Mouse (Mus musculus): ENCODE data around the gene Slc35e3. TPM values are rescaled to one million over a fixed set of nuclear protein-coding genes. Genes with fewer than 3 reads are reported as not detected.

The Slc35e3 gene
- total RNA-seq, 2 experiments from 2014 or later, result 7.8 to 8.2 TPM

DNA sequence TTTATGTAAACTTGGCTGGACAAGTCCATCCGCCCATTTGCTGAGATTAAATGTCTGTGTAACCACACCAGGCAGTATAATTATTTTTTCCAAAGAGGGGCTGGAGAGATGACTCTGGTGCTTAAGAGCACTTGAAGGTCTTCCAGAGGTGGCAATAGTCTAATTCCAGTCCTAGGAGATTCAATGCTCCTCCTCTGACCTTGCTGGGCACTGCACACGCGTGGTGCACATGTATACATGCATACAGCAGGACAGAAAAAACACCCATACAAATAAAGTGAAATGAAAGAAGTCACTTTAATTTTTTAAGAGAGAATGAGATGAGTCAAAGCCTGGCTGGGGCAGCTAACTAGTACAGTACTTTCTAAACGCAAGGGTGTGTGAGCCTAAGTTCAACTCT lies 46.3 kb downstream of the Slc35e3 start:
- DNase-seq, result no peak

- DNase-seq, result no peak
Measured at GRCm38 (mm10) chr10:117698313-117699138, 47.6 kb downstream of the Slc35e3 start.

- no peak for DNase-seq
Measured at GRCm38 (mm10) chr10:117697561-117698115, 48.5 kb downstream of the Slc35e3 start.

GRCm38 (mm10) chr10:117696827-117697560 lies 49.2 kb downstream of the Slc35e3 start:
- no peak for DNase-seq

GRCm38 (mm10) chr10:117696021-117696826 lies 49.9 kb downstream of the Slc35e3 start:
- no peak for DNase-seq

- no peak for DNase-seq
Measured at GRCm38 (mm10) chr10:117695605-117696004, 50.6 kb downstream of the Slc35e3 start.

- DNase-seq, result no peak
Measured at GRCm38 (mm10) chr10:117695027-117695426, 51.1 kb downstream of the Slc35e3 start.

DNA sequence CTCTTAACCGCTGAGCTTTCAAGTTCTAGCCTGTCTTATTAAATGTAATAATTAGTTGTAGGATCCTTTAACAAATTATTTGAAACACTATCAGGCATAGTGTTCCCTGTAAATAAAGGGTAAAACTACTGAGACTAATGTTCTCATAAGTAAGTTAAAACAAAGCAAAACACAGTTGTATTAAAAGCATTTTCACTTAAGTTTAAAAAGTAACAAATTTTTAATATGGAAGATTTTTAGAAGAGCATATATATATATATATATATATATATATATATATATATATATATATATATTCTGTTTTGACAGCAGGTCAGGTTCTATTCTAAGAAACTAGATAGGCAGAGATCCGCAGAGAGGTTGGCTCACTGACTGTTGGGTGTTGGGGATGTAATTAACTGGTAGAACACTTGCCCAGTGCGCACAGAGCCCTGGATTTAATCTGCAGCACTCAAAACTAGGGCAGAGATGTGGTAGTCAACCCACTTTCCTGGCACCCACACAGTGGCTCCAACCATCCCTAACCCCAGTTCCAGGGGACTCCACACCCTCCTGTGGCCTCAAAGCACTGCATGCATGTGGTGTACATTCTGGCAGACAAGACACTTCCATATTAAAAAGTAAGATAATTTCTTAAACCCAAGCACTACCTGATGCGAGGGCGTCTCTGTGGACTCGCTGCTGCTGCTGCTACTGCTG lies 51.8 kb downstream of the Slc35e3 start:
- DNase-seq, result no peak

DNA sequence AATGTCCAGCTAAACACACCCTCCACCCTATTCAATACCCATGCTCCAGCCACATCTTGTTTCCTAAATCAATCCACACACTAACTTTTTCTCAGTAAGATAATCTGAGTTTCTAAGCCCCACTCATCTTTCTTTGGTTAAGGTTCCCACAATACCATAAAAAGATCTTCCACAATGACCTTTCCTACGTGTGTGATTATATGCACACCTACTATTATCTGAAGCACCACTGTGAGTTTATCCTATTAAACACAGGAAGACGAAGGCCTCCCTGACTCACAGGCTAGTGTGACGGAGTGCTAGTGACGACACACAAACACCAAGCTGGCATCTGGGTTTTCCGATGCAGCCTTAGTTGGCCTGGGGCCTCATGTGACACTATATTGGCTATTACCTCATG lies 53.2 kb downstream of the Slc35e3 start:
- no peak for DNase-seq

- DNase-seq, result no peak
Measured at GRCm38 (mm10) chr10:117692173-117692572, 54.0 kb downstream of the Slc35e3 start.

- DNase-seq, result no peak
Measured at GRCm38 (mm10) chr10:117691389-117691968, 54.7 kb downstream of the Slc35e3 start.

GRCm38 (mm10) chr10:117690770-117691296 lies 55.3 kb downstream of the Slc35e3 start:
- no peak for DNase-seq

DNA sequence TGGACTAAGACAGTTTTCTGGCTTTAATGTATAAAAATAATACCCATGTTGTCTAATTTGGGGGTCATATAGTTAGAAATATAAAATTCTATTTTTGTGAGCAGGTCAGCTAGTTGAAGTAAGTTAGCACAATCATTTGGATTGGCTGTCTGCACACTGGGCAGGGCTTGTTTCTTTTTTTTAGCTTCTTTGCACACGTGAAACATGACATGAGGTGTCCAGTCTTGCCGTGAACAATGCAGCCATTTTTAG lies 56.1 kb downstream of the Slc35e3 start:
- no peak for DNase-seq

GRCm38 (mm10) chr10:117689297-117690100 lies 56.7 kb downstream of the Slc35e3 start:
- DNase-seq, result no peak

- peak in 1 of 2 experiments; percentile 35 for DNase-seq
Measured at GRCm38 (mm10) chr10:117688204-117689151, 57.7 kb downstream of the Slc35e3 start.

DNA sequence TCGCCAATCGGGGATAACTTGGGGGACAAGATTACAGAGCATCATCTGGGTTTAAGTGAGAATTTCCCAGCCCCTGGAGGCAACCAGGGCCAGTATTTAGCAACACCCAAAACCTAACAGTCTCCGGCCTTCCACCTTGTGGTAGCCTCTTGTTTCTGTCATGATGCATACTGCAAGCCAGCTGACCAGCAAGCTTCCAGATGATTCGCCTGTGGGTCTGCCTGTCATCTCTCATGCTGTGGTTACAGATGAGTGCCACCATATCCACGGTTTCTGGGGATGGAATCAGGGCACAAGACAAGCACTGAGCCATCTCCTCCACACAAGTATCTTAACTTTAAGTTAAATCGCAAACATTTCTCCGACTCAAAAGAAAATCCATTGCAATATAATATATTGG lies 58.6 kb downstream of the Slc35e3 start:
- no peak for DNase-seq

- DNase-seq, result no peak
Measured at GRCm38 (mm10) chr10:117687018-117687417, 59.1 kb downstream of the Slc35e3 start.

GRCm38 (mm10) chr10:117685849-117686591 lies 60.1 kb downstream of the Slc35e3 start:
- no peak for DNase-seq
